Mouse (Mus musculus) right cerebral cortex, postnatal 10 days (tissue): ENCODE measurements around the gene Pcdh15.
A peak's percentile ranks its signal among the peaks of the same experiment; 100 is the strongest.

ENCODE experiments used
- DNase-seq, 2 experiments: peaks; one replicate each; pipeline ENCODE4 v3.0.0; 2021; ENCODE audit warnings: low spot score in 2 of 2

The Pcdh15 gene

GRCm38 (mm10) chr10:74304120-74304519, 1205.0 kb downstream of the Pcdh15 start:
- DNase-seq, result no peak

DNA sequence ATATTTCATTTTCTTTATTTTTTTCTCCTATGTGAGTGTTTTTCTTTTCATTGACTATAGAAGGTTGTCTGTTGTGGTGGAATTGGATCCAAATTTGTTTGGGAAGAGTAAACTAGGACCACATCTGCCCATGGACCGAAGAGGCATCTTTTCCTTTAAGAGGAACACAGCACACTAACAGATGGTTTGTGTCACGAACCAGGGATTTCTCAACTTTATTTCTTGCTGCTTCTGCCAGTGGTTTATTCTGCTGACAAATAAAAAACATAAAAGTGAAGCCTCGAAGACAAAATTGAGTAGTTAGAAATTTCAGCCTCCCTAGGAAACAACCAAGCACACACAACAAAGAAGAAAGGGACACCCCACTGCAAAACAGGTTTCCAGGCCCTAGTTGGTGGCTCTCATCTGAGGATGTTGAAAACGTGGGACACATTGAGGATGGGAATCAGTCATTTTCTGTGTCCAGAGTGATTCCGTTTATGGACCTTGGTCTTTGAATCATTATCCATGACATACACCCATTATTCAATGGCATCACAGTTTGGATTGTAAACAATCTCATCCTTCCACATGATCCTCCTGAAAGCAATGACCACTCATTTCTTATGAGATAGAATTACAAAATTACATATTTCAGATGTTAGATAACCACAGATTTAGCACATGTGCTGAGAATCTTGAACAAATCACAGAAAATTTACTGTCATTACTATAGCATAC, 1206.5 kb downstream of the Pcdh15 start:
- no peak for DNase-seq

DNA sequence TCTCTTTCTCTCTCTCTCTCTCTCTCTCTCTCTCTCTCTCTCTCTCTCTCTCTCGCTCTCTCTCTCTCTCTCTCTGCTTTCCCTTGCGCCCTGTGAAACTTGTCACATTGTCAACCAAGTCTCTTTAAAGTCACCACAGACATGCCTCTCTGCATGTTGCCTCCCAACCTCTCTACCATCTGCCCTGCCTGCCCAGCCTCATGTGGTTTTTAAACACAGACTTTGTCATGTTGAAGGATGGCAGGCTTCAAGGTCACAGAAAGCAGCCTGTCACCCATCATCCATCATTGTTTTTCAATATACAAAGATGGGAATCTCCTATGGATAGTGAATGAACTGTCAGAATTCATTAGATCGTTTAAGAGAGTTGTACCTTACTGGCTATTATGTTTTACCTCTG, 1207.9 kb downstream of the Pcdh15 start:
- DNase-seq, result no peak

DNA sequence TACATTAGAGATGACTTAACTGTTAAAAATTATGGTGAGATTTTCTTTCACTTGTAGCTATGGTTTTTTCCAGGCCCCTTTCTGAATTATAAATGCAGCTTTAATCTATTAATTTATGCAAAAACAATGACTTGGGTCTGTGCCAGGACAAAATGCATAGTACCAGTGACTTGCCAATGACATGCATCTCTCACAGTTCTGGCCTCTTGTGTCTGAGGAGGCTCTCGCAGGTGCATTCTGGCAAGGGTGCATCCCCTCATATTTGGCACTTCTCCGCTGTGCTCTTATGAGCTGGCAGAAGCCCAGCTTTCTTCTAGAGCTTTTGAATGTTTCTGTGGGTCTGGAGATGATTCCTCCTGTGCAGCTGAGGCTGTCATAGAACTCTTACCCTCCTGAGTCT, 1216.9 kb downstream of the Pcdh15 start:
- no peak for DNase-seq

DNA sequence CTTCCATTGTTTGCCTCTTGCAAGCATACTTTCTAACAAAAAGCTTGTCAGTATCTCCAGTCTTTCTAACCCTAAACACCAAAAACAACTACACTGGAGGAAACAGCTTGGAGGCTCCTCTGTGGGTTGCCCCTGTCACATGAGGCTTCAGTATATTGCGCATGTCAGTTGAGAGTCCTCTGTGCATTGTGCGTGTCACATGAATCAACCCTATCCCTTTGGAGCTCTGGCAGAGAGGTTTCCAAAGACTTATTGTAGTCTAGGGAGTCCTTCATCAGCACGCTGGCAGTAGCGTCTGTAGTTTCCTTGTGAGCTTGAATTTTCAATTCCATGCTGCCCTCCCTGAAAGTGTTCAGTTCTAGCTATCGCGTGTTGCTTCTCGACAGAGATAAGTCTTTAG, 1236.3 kb downstream of the Pcdh15 start:
- no peak for DNase-seq

GRCm38 (mm10) chr10:74339247-74340160, 1240.4 kb downstream of the Pcdh15 start:
- no peak for DNase-seq

DNA sequence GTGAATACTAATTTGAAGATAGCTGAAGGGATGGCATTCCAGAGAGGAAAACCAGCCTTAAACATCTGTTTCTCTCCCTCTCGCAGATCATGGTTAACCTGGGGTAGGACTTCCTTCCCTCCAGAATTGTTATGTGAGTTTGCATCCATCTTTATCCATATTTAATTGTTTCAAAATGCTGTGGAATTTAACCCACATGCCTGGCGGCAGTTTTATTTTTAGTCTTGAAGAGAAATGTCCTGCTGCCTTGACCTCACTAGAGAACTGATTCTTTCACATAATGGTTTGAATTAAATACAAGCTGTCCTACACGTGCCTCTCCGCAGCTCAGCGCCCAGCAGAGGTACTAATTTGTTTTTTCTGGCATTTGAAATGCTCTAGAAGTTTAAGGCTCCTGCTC, 1260.4 kb downstream of the Pcdh15 start:
- DNase-seq, result no peak

- no peak for DNase-seq
Observed at GRCm38 (mm10) chr10:74378697-74379096, 1279.6 kb downstream of the Pcdh15 start.

DNA sequence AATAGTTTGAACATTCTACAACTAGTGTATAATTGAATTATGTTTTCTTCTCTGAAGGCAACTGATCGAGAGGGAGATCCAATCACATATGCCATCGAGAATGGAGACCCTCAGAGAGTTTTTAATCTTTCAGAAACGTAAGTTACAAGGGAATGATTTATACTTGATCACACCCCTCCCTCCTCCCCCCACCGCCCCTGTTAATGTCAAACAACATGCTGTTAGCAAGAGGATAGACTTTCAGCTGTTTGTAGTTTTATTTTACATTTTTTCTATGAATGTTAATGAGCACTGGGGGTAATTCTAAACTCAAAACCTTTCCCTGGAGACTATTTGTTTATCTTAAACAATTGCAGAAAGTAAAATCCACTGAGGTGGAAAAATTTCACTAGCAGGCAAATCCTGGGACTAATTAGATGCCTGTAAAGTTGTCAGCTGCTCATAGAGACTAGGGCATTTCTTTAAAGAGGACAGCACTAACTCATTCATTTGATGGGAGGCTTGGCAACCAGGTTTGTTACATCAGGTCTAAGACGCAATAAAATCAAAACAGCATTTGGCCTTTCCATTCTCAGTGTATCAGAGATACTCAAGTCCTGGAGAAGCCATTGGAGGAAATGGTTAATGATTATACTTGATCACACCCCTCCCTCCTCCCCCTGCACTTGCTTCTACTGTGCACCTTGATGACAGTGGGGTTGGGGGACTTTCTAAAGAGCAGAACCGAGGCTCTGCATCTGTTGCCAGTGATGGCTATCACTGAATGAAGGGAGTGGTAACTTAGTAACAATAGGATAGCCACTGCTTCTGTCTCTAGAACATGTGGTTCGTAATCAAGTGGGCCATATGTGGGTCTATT, 1280.4 kb downstream of the Pcdh15 start:
- DNase-seq, result no peak

- DNase-seq, result peak; percentile 35 to 43
Observed at GRCm38 (mm10) chr10:74387538-74388499, 1288.7 kb downstream of the Pcdh15 start.

GRCm38 (mm10) chr10:74403111-74403510, 1304.0 kb downstream of the Pcdh15 start:
- DNase-seq, result peak in 1 of 2 experiments; percentile 32

GRCm38 (mm10) chr10:74414021-74414420, 1314.9 kb downstream of the Pcdh15 start:
- no peak for DNase-seq

DNA sequence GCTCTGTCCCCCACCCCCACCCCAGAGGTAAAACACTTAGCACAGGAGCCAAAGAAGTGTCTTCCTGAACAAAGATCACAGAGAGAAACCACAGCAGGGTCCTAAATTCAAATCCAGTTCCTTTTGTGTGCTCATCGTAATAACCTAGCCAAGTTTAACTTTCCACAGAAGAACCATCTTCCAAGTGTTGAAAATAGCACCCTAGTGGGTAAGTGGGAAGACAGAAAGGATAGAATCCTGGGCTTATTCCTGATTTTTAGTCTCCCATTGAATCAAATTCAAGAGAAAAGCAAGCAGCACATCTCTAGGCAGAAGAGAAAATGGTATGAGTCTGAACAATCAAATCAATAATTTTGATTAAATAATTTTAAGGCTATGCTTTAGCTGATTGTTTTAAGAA, 1315.8 kb downstream of the Pcdh15 start:
- no peak for DNase-seq

- no peak for DNase-seq
Observed at GRCm38 (mm10) chr10:74415359-74415758, 1316.2 kb downstream of the Pcdh15 start.

DNA sequence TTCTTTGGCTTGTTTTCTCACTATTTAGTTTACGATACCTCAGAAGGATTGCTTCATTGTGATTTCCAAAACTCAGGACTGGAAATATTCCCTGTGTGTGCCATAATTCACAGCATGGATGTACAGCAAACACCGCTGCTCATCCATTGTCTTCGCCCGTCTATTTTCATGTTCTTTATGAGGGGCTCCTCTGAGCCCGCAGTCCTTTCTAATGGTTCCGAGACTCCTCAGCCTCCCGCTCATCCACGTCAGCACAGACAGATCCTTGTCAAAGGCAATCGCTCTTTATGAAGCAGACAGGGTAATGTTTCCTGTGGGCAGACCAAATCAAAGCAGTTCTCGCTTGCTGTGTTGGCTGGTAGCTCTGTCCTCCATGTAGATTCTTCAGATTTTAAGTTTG, 1316.8 kb downstream of the Pcdh15 start:
- DNase-seq, result no peak

- DNase-seq, result no peak
Observed at GRCm38 (mm10) chr10:74450069-74450468, 1350.9 kb downstream of the Pcdh15 start.

- no peak for DNase-seq
Observed at GRCm38 (mm10) chr10:74463972-74464371, 1364.8 kb downstream of the Pcdh15 start.

DNA sequence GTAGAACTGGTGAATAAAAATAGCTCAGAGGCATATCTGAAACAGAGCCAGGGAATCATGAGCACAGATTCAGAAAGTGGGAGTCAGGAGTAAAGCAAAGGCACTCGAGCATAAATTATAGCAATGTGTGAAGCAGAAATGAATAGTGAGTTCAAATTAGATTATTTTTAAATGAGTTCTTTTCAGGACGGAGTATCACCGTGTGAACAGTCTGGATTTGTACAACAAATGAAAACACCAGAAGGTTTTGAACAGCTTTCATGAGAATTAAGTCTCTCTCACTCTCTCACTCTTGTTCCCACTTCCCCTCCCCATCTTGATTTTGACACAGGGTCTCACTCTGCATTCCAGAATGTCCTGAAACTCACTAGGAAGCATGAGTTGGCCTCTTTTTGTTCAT, 1381.6 kb downstream of the Pcdh15 start:
- DNase-seq, result peak in 1 of 2 experiments; percentile 26

- no peak for DNase-seq
Observed at GRCm38 (mm10) chr10:74512315-74512714, 1413.2 kb downstream of the Pcdh15 start.

DNA sequence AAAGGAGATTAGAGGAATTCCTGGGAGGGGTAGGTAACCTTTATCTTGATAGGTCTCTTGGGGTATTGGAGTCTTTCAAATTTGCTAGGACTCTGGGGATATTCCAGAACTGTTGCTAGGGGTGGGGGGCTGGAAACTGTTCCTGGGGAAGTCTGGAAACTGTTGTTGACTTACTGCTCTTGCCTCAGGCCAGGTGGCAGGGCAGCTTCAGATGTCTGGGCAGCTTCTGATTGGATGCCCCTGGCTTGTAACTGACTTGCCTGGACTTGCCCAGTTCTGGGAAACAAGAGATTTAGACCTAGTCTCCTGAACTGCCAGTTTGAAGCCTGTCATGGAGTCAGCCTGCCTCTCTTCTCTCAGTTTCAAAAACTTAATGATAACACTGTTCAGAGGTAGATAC, 1414.6 kb downstream of the Pcdh15 start:
- no peak for DNase-seq

GRCm38 (mm10) chr10:74538371-74538770, 1439.2 kb downstream of the Pcdh15 start:
- DNase-seq, result no peak
